Mouse (Mus musculus) thymus, adult 2 months (tissue): ENCODE results near the gene Gm37240. TPM values are rescaled to one million over a fixed set of nuclear protein-coding genes. Genes with fewer than 3 reads are reported as not detected.

Source experiments
- DNase-seq: peaks from one replicate; pipeline ENCODE4 v3.0.0; 2021
- H3K27ac ChIP-seq: fragments of 200-500 bp; 2 replicates; pipeline ENCODE4 v1.5.1; 2012; ENCODE audit warnings: low read length, control low read depth; ENCODE audit not compliant: control insufficient read depth, insufficient read depth
- H3K27me3 ChIP-seq: fragments of 200-500 bp; 2 replicates; pipeline ENCODE4 v1.6.1; 2012; ENCODE audit warnings: mild to moderate bottlenecking, low read length, moderate library complexity, mixed read lengths; ENCODE audit not compliant: control insufficient read depth, insufficient read depth
- H3K36me3 ChIP-seq: fragments of 200-500 bp; 2 replicates; pipeline ENCODE4 v1.6.1; 2012; ENCODE audit warnings: mild to moderate bottlenecking, low read length, moderate library complexity; ENCODE audit not compliant: control insufficient read depth, insufficient read depth
- H3K4me1 ChIP-seq: fragments of 200-500 bp; replicated peaks from 2 replicates; pipeline ENCODE4 v1.6.1; 2012; ENCODE audit warnings: low read length; ENCODE audit not compliant: control insufficient read depth, insufficient read depth
- H3K4me3 ChIP-seq: fragments of 200-500 bp; 2 replicates; pipeline ENCODE4 v1.5.1; 2012; ENCODE audit warnings: mild to moderate bottlenecking, low read length, control low read depth, moderate library complexity; ENCODE audit not compliant: control insufficient read depth, insufficient read depth
- CTCF ChIP-seq: fragments of 200-500 bp; IDR thresholded peaks from 2 replicates; pipeline ENCODE4 v1.5.1; 2012; ENCODE audit warnings: mild to moderate bottlenecking, control low read depth, low read length, moderate library complexity, borderline replicate concordance; ENCODE audit not compliant: control insufficient read depth, poor library complexity, insufficient read depth; ENCODE audit errors: extremely low read depth
- POLR2A ChIP-seq: fragments of 200-500 bp; IDR thresholded peaks from 2 replicates; pipeline ENCODE4 v1.6.1; 2012; ENCODE audit warnings: mild to moderate bottlenecking, low read length, control low read depth, moderate library complexity; ENCODE audit not compliant: control insufficient read depth, poor library complexity, insufficient read depth; ENCODE audit errors: extremely low read depth
- WGBS: fragments of 180-500 bp; shearing (Covaris S2); methylation state at CpG from one replicate; pipeline ENCODE4 v1.1.7; 2018; 5-methylcytosine and 5-hydroxymethylcytosine counted together
- polyA plus RNA-seq: library from polyadenylated mRNA; depleted of rRNA; stranded (reverse); fragments of >200 nt; gene quantifications from 2 replicates; pipeline ENCODE4 v1.2.3, GENCODE M21; 2012

Gm37240 gene
- polyA plus RNA-seq, 1 experiment, result 7.0 TPM

DNA sequence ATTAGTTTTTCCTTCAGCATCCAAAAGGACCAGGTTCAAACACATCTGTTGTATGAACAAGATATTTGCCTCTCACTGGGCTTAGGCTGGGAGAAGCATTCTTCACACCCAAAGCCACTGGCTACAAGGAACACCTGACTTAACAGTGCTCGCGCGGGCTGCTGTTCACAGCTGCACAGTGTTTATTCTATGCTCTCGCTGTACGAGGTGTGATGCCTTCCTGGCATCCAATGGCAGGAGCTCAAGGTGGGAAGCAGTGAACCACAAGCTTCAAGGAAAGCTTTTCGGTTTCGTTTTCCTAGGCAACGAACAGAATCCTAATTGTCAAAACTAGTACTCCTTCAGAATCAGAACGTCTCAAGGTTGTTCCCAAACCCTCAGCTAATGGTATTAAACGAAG lies 110.6 kb downstream of the Gm37240 start:
- TF ChIP-seq CTCF, result no peak
- TF ChIP-seq POLR2A, result no peak
- Histone ChIP-seq H3K27me3 (no peaks in the 10 kb centered on the region), H3K4me3 (no peak overlapping the region), H3K4me1 (no peaks in the 10 kb centered on the region), H3K36me3 (no peaks in the 10 kb centered on the region), H3K27ac (no peak overlapping the region)
- DNase-seq, result no peak
- WGBS, result 92% methylated on average over 10 of the region's 10 CpGs

GRCm38 (mm10) chr3:85776126-85776525 lies 111.2 kb downstream of the Gm37240 start:
- H3K27me3 ChIP-seq, result no peaks in the 10 kb centered on the region
- H3K4me3 ChIP-seq, result no peak overlapping the region
- no peak for DNase-seq
- WGBS, result 95% methylated on average over 6 of the region's 6 CpGs
- TF ChIP-seq CTCF (no peak), POLR2A (no peak)
- H3K4me1 ChIP-seq, result no peaks in the 10 kb centered on the region
- H3K27ac ChIP-seq, result no peak overlapping the region
- no peaks in the 10 kb centered on the region for H3K36me3 ChIP-seq

GRCm38 (mm10) chr3:85773886-85774285 lies 113.4 kb downstream of the Gm37240 start:
- DNase-seq, result no peak
- H3K4me1 ChIP-seq, result no peaks in the 10 kb centered on the region
- H3K27ac ChIP-seq, result no peak overlapping the region
- H3K27me3 ChIP-seq, result no peaks in the 10 kb centered on the region
- H3K4me3 ChIP-seq, result no peak overlapping the region
- TF ChIP-seq CTCF (no peak), POLR2A (no peak)
- 89% methylated on average over 4 of the region's 4 CpGs for WGBS
- no peaks in the 10 kb centered on the region for H3K36me3 ChIP-seq

GRCm38 (mm10) chr3:85773425-85773824 lies 113.9 kb downstream of the Gm37240 start:
- DNase-seq, result no peak
- no peak overlapping the region for H3K4me3 ChIP-seq
- H3K36me3 ChIP-seq, result no peaks in the 10 kb centered on the region
- no peaks in the 10 kb centered on the region for H3K27me3 ChIP-seq
- no peaks in the 10 kb centered on the region for H3K4me1 ChIP-seq
- WGBS, result 56% methylated on average over 3 of the region's 3 CpGs
- no peak for TF ChIP-seq POLR2A
- H3K27ac ChIP-seq, result no peak overlapping the region

DNA sequence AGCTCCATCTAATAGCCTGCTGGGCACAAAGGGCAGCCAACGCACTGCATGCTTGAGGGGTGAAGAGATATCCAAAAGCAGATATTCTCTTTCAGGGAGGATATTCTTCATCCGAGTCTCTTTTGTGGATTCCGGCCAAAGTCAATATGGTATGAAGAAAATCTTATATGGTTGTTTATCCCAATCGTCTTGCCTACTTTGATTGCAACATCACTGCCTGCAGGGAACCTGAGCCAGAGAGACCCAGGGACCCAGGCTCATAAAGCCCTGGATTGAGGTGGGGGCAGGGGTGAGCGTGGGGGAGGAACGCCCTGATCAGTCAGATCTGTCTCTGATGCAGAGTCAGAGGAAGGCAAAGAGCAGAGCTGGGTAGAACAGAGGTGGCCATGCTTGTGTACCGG lies 122.4 kb downstream of the Gm37240 start:
- no peak for TF ChIP-seq CTCF
- TF ChIP-seq POLR2A, result no peak
- no peaks in the 10 kb centered on the region for H3K36me3 ChIP-seq
- no peak overlapping the region for H3K4me3 ChIP-seq
- no peaks in the 10 kb centered on the region for H3K27me3 ChIP-seq
- no peak overlapping the region for H3K27ac ChIP-seq
- H3K4me1 ChIP-seq, result no peaks in the 10 kb centered on the region
- DNase-seq, result no peak
- 88% methylated on average over 7 of the region's 7 CpGs for WGBS

DNA sequence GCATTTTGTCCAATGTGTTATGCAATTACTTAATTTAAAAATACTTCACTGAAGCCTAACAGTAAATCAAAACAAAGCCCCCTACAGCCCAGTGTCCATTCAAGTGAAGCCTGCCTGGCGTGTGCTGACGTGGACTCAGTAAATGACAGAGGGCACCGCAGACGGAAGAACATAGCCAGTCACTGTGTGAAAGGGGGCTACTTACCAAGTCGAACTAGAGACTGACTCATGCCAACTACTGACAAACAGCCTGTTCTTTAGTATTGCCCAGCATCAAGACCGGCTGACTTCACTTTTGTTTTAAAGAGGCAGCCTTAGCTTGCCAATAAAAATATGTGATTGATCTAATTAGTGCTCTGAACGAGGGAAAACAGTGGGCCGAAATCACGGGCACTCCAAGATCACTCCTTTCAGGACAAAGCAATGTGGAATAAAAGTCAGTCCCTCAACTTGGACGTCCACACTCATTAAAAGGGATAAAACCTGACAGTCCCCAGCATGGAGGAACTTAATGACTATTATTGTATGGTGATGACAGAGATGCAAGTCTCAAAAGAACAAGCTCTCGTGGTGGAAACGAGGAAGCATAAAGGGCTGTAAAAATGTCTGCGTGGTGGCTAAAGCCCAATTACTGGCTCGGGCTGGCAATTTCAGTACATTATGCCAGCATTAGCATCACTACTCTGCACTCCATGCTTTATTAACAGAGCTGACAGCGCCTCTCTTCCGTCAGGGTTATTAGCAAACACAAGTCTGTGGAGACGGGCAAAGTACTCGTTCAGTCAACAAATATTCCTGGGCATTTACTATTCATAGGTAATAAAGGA lies 123.1 kb downstream of the Gm37240 start:
- Histone ChIP-seq H3K4me1 (no peaks in the 10 kb centered on the region), H3K36me3 (no peaks in the 10 kb centered on the region), H3K4me3 (no peak overlapping the region), H3K27me3 (no peaks in the 10 kb centered on the region), H3K27ac (no peak overlapping the region)
- WGBS, result 92% methylated on average over 18 of the region's 18 CpGs
- no peak for DNase-seq
- TF ChIP-seq CTCF (no peak), POLR2A (no peak)

DNA sequence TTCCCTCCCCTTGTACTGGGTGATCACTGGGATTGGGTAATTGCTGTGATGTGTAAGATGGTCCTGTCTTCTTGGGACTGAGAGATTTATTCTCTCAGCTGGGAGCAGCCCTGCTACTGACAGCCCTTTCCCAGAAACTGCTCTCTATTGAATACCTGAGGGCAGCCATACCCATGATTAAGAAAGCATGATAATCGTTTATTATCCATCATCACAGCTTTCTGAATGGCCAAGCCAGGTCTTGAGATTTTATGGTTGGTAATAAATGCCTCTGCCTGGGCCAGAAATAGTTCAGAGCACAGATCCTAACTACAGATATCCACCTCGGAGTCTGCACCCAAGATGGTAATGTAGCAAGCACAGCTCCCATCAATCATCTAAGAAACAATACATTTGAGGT lies 129.4 kb downstream of the Gm37240 start:
- H3K36me3 ChIP-seq, result no peaks in the 10 kb centered on the region
- no peak overlapping the region for H3K4me3 ChIP-seq
- DNase-seq, result no peak
- no peaks in the 10 kb centered on the region for H3K27me3 ChIP-seq
- no peak overlapping the region for H3K27ac ChIP-seq
- H3K4me1 ChIP-seq, result no peaks in the 10 kb centered on the region
- WGBS, result 56% methylated on average over 2 of the region's 2 CpGs
- no peak for TF ChIP-seq CTCF
- TF ChIP-seq POLR2A, result no peak
